Mouse (Mus musculus) lung, adult 18-20 months (tissue): ENCODE measurements around the gene Pip5k1c.

Source experiments
- DNase-seq, 2 experiments: peaks; one replicate each; pipeline ENCODE4 v3.0.0; 2022; ENCODE audit warnings: mixed read lengths in 2 of 2

Gene Pip5k1c

DNA sequence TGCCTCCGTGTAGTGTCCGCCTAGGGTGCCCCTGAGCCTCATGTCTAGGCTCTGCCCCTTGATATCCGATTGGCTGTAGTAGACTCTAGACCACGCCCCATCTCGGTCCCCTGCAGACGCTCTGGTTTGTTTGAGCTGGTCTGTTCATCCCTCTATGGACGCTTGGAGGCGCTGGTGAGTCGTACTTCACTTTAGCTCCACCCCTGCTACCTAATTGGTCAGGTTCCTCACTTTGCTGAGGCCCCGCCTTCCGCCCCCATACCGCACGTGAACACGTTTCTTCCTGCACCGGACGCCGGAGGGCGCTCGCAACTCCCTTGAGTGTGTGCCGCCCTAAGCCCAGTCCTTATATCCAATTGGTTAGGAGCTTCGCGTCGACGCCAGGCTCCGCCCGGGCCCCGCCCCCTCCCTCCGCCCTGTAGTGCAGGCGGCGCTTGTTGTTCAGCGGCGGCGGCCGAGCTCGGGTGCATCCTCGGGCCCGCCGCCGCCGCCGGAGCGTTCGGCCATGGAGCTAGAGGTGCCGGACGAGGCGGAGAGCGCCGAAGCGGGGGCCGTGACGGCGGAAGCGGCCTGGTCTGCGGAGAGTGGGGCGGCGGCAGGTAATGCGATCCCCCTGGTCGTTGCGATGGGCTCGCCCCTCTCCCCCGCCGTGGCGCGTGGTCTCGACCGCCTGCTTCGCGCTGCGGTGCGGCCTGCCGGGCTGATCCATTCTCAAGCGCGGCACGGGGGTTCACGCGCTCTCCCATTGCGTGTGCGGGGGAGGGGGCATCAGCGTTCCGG lies at the start of gene Pip5k1c:
Gene Pip5k1c, plus strand, starts transcription at position 410 of the 780 bp plus-strand sequence.
- DNase-seq = peak; percentile 100

DNA sequence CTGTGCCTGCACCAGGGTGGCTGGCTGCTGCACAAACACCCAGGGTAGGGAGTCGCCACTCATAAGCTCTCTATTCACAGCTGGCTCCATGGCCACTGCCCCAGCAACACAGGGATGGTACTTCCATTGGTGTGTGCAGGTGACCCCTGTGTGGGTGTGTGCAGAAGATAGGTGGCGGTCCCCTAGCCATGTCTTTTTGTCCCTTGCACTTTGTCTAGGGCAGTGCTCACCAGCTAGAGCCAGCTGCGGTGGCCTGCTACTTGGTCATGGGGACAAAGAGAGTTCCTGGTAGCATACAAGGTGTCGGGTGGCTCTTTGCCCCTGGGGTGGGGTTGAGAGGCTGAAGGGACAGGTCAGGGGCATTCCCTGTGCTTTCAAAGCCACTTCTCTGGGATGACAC lies 48.6 kb upstream of the Pip5k1c start:
- DNase-seq = no peak

DNA sequence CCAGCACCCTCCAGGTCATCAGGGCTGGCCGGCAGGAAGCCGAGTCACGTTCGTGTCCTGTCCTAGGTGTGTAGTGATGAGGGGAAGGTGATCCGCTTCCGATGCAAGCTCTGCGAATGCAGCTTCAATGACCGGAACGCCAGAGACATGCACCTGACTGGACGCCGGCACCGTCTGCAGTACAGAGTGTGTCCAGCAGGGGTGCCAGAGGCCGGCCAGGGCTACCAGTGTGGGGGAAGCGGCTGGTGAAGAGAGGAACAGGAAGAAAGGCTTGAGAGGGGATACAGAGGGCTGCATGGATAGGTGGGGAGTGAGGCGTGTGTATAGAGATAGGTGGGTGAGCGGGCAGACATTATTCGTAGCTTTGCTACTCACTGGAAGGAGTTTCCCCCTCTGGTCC lies 48.2 kb upstream of the Pip5k1c start:
- peak; percentile 74 to 75 for DNase-seq

DNA sequence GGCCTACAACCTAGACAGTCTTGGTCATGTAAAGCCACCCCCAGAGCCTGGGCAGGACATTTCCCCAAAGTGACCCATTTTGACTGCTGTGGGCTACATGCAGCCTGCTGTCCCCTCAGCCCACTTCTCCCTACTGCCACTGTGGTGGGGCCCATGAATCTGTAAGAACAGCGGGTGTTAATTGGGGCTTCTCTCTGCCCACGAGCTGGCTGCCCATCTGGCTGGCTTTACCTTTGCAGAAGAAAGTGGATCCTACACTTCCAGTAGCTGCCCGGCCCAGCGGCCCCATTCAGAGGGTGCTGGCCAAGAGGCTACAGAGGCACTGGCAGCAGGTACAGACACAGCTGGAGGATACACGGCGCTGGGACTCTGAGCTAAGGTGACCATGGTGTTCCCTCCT lies 47.6 kb upstream of the Pip5k1c start:
- DNase-seq = no peak

DNA sequence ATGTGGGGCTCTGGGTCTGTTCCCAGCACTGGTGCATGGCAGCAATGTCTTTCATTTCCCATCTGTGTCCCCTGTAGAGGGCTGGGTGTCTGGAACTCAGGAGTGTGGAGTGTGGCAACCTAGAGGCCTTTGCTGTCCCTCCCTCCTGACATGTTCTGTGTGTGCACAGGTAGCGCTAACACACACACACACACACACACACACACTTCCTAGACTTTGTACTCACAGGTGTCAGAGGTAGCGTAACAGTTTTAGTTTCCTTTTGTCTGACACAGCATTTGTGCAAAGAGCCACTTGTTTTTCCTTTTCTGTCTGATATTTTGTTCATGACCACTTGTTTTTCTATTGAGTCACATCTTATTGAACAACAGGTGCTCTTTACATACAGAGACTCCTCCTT lies 45.0 kb upstream of the Pip5k1c start:
- no peak for DNase-seq

DNA sequence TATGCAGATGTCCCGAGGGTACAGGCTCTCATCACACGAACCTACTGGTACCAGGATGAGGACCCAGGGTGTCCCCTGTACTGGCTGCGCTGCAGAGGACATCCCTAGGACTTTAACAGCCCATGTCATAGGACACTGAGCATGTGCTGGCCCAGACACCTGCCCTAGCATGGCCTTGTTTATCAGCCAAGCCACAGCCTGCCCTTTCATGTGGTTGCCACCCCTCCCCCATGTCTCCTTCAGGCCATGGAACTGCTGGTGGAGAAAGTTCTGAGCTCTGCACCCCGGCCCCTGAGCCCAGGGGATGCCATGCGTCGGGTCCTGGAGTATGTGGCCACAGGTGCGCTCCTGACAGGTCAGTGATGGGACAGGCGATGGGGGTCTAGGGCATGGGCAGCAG lies 43.3 kb upstream of the Pip5k1c start:
- no peak for DNase-seq

DNA sequence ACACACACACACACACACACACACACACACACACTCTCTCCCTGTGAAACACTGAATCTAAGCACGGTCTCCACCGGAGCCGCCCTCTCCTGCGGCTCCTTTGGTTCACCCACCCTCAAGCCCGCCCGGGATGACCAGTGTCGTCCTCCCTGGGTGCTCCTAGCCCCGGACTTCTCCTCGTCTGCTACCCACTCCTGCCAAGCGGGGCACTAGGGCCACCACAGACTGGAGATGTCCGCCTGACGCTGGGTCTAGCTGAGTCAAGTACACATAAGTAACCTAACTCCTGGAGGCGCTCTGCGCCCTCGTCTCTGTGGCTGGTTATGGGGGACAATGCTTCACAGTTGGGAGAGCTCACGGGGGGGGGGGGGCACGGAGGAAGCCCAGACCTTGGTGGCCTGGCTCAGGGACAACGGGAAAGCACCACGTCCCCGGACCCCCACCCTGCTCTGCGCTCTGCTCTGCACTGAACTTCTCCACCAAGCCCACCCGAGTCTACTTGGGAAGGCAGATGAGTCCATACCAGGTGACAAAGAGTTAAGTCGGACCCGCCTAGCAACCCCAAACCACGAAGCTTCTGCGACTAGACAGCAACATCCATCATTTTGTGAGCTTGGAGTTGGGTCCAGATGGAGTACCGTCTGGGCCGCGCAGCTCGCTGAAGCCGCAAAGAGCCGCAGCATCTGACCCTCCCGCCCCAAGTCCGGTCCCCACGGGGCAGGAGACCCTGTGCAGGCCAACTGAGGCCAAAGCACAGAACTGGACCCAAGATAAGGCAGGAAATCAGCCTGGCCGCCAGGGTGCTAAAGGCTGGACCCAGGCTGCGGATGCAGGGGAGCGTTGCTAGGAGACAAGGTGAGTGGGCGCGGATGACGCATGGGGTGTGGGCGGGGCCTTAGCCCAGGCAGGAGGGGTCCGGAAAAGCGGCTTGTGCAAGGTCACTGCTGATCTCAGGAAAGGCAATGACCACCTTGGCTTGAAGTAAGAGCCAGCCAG lies 40.0 kb upstream of the Pip5k1c start, which contains the start of gene Matk:
Gene Matk, plus strand, starts transcription at position 512 of the 996 bp plus-strand sequence.
- DNase-seq = peak in 1 of 2 experiments; percentile 18

DNA sequence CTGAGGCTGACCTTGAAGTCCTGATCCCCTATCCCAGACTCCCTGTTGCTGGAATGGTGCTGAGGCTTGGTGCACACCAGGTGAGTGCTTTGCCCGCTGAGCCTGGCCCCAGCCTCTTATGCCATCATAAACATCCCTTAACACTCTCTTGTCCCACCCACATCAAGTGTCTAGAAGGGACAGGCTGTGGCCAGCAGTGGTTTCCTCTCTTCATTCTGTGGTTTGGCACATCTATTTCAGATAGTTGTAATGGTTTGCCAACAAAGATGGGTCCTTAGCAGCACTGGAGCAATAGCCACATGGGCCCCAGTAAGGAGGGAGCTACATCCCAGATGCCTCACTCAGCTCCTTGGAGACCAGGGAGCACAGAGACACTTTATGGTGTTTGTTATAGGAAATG lies 37.9 kb upstream of the Pip5k1c start:
- DNase-seq = no peak

DNA sequence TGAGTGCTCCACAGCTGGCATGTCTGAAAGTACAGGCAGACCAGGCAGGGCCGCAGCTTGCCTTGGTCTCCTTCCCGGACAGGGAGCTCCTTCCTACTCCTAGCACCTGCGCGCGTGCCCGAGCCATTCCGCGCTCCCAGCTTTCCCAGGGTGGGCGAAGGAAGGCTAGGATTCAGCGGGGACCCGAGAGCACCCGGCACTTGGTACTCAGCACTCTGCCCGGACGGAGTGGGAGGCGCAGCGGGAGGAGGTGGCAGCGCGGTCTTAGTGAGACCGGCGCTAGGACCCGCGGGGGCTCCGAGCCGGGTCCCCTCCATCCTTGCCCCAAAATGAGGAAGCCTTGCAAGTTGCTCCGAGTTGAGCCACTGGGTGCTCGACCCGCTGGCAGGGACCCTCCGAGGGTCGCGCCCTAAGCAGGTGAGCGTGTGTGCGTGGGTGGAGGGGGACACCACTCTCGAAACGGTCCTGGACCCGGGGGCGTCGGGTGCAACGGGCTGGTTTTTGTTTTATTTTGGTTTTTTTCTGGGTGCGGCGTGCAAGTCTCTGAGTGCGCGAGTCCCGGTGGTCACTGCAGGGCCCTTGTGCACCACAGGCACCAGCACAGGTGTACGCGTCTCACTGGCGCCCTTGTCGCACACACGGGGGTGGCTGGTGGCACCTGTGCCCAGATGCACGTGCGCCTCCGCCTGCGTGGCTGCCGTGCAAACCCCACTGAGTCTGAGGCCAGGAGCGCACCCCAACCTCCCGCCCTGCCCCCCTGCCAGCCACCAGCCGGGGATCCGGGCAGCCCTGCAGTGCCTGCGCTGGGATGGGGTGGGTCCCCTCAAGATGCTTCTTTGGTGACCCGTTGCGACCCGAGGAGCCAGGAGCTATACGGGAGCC lies 35.4 kb upstream of the Pip5k1c start:
- no peak for DNase-seq

DNA sequence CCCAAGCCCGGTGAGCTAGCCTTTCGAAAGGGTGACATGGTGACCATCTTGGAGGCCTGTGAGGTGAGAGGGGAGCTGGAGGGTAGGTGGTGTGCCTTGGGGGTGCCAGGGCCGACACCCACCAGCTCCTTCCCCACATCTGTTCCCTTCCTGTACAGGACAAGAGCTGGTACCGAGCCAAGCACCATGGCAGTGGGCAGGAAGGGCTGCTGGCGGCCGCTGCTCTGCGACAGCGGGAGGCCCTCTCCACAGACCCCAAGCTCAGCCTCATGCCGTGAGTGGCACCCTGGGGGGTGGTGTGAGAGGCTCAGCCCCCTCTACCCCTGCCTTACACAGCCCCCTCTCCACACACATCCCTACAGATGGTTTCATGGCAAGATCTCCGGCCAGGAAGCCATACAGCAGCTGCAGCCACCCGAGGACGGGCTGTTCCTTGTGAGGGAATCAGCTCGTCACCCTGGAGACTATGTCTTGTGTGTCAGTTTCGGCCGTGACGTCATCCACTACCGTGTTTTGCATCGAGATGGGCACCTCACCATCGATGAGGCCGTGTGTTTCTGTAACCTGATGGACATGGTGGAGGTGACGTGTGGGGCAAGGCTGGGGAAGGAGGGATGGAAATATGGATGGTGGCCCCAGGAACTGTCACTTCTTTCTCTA lies 33.4 kb upstream of the Pip5k1c start:
- DNase-seq = no peak

DNA sequence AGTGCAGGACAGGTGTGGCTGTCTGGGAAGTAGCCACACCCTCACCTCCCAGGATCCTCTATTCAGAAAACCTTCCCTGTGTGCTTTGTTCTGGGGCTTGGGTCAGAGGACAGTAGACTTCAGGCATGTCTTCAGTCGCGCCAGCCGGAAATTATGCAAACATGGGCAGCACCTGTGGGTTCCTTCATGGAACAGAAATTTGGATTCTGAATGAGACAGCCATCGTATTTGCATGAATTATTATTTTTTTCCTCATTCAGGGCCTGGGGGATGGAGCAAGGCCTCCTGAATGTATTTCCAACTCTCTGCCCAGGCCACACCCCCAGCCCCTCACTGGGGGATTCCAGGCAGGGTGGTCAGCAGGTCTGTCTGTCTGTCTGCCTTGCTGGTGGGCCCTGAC lies 31.7 kb upstream of the Pip5k1c start:
- no peak for DNase-seq

DNA sequence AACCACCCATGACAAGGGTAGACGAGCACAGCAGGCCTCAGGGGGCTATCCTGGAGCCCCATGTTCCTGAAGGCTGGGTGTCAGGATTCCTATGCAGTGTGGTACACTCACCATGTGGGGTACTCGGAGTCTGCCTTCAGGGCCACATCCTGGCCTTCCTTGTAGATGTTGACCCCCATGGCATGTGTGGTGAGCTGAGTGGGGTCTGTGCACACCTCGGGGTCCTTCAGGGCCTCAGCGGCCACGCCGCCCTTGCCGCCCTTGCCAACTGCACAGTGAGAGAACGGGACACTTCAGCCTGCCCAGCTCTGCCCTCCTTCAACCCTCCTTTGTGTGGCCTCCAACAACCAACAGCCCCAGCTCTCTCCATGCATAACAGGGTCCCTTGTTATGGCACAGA lies 27.2 kb upstream of the Pip5k1c start:
- no peak for DNase-seq

DNA sequence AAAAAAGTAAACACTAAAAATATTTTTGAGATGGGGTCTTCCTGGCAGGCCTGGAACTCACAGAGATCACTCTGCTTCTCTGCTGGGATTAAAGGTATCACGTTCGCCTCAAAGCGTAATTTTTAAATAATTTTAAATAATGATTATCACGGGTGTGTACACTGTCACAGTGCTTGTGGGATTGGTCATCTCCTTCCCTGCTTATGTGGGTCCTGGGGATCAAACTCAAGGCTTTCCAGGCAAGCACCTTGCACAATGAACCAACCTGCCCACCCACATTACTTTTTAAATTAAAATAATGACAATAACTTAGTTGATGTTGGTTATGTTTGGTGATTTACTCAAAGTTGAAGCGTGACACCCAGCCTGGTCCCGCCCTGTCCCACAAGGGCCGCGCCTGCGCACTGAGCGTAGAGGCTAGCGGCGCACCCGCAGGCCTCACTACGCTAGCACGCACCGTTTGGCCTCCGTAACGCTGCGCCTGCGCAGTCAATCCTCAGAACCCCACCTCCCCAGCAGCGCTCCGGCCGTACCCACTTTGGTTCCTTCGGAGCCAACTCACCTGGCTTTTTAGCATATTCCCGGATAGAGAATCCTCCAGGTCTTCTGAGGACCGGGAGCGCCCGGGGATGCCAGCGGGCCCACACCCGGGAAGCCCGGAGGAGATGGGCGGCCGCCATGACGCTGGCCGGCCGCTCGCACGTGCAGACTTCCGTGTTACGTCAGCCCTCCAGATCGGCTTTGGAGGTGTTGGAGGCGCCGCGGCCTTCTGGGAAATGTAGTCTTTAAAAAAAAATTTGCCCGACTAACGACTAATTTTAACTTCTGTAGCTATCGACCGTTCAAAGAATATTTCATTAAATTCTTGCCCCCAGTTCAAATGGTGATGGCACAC lies 26.3 kb upstream of the Pip5k1c start, which contains the start of the genes Mrpl54 and Apba3:
Gene Mrpl54, minus strand, starts transcription at position 724 of the 895 bp plus-strand sequence.
Gene Apba3, plus strand, starts transcription at position 750 of the 895 bp plus-strand sequence.
- DNase-seq = peak; percentile 96

DNA sequence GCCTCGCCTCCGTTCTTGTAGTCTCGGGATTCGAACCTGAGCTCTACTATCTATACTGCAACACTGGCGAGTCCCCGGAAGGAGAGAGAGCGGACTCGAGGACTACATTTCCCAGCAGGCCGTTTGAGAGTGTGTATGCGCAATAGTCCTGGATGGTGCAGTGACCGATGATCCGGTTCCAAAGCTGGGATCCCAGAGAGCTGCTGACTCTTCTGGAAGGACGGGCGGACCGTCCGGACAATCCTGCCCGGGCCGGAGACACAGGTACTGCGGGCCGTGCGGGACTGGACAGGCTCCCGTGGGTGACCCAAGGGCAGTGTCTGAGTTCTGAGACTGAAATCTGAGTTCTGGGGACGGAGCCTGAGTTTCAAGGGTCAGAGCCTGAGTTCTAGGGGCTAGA lies 24.7 kb upstream of the Pip5k1c start:
- peak; percentile 88 to 92 for DNase-seq

DNA sequence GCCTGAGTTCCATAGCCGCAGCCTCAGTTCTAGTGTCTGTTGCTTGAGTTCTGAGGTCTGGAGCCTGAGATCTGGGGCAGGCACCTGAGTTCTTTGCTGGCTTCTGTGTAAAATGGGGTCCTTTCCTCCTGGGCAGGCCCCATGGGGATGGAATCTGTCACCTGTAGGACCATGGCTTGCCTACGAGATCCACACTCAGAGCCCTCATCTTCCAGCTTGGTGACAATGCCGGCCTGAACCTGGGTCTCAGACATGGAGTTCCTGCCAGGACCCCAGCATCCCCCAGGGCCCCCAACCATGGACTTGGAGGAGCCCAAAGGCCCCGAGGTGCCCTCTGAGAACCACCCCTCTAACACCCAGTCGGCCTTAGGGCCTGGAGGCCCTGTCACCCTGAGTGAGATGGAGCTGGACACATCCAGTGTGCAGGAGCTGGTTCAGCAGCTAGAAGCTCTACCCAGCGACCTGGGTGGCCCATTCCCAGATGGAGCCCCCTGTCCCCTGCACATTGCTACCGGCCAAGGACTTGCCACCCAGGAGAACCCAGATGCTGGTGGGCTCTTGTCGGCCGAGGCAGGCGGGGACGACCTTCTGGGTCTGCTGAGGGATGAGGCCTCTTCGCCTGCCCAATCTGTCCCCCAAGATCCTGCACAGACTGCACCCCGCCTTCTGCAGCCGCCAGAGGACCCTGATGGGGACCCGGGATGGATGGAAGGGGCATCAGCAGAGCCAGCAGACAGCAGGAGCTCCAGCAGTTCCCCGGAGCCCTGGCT lies 23.9 kb upstream of the Pip5k1c start:
- no peak for DNase-seq

DNA sequence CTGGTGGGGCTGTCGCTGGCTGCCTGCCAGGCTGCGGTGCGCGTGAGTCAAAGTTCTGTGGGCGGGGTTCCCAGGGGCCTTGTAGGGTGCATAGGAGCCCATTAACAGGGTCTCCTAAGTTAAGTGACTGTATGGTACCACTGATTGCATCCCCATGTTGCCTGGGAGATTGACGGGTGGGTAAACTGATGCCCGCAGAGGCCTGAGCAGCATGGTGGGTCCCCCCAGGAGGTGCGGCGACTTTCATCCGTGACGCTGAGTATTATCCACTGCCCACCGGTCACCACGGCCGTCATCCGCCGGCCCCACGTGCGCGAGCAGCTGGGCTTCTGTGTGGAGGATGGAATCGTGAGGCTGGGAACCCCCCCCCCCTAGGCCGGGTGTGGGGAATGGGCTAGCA lies 20.4 kb upstream of the Pip5k1c start:
- no peak for DNase-seq

DNA sequence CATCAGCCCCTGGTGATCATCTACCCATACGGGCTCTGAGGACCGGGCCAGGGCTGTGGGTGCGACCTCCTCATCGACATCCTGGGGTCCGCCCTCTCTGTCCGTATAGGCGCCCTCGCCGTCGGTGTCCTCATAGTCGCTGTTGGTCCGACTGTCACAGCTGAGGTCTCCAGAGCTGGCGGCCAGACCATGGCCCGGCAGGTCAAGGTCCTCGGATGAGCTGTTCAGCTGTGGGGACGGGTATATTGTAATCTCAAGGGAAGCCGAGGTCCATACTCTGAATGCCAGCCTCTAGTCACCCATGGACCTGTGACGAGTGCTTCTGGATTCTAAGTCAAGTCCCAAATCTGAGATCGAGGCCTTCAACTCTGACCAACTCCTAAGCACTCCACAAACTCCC lies 18.9 kb upstream of the Pip5k1c start:
- no peak for DNase-seq

DNA sequence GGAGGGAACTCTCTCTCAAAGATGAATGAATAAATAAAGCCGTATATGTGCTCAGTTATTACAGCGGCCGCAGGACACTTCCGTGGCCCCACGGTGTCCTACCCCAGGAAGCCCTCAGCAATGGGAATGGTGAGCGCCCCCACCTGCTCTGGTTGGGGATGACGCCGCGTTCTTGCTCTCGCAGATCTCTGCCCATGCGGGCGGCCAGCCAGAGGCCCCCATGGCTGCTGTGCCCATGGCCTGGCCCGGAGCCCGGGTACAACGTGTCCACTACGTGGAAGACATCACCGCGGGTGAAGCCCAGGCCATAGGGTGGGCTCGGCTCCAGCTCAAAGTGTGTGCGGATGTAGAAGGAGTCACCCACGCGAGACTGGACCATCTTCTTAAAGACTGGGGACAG lies 15.1 kb upstream of the Pip5k1c start:
- no peak for DNase-seq

DNA sequence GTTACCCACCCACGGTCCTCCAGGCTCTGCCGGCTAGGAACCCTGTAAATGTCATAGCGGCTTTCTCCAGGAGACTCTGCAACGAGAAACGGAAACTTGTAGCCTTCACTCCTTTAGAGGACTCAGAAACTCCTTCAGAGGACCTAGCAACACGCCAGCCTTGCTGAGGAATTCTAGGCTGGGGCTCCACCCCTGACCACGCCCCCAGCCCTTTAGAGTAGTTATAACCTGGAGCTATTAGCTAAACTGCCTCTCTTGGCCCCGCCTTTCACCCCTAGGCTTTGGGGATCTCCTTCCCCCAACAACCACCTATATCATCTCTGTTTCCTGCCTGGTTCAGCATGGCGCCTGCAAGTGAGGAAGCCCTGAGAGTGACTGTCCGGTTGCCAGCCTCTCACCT lies 13.3 kb upstream of the Pip5k1c start:
- peak; percentile 52 to 71 for DNase-seq

DNA sequence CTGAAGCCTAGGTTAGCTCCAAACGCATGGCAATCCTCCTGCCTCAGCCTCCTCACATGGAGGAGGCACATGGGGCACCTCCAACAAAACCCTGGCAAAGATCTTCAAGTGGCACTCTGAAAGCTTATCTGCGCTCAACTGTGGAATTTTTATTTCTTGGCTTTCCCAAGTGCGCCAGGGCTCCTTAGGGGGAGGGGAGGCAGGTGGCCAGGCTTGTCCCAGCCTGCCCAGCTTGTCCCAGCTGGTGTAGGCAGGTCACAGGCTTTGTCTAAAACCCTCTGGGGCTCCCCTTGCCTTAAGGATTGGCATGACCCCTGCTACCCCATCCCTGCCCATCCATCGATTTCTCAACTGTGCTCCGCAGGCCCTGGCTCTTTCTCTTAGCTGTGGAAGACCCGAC lies 8.6 kb upstream of the Pip5k1c start:
- DNase-seq = peak; percentile 47 to 65
